Mouse (Mus musculus) T-helper 17 cell (primary cell): ENCODE measurements at regions not wholly inside any gene's neighbourhood (a gene's known extent, or its start where the extent isn't known, plus 50 kb on each side); places are given as distances from the start of the nearest gene placed in this dataset.

ENCODE experiments used
- in situ Hi-C, 2 experiments: fragments of 300-600 bp; cut with MboI, MseI; formaldehyde crosslinking; loops; 1 replicate in 1 of 2; 2 replicates in 1 of 2; pipeline ENCODE4 v1.15.1; 2025; ENCODE audit warnings: high pct_unique_total_duplicates in 2 of 2

- in situ Hi-C loops: no loop called here
These were observed 271.5 kb upstream of the Slc24a2 start for GRCm38 (mm10) chr4:87501791-87502190.

- in situ Hi-C loops: no loop called here
These were observed 270.2 kb upstream of the Slc24a2 start for GRCm38 (mm10) chr4:87500441-87500840.

- in situ Hi-C loops: no loop called here
These were observed 257.5 kb upstream of the Slc24a2 start for GRCm38 (mm10) chr4:87487798-87488197.

DNA sequence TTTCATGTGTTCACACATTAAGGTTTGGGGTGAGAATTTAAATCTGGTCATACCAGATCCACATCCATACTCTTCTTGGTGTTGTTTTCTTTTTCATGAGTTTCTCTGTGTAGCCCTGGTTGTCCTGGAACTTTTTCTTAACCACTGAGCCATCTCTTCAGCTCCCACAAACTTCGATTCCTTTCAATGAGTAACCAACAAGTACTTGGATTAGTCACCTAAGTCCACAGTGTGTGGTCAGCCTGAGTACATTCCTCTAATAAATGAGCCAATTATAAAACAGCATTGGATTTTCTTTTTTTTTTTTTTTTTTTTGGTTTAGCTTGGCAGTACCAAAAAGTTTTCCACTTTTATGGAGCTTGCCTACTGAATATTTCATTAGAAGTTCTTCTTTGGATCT is 245.3 kb upstream of the Slc24a2 start:
- in situ Hi-C loops: no loop called here

GRCm38 (mm10) chr4:87473331-87474039 is 243.2 kb upstream of the Slc24a2 start:
- in situ Hi-C loops: no loop called here

DNA sequence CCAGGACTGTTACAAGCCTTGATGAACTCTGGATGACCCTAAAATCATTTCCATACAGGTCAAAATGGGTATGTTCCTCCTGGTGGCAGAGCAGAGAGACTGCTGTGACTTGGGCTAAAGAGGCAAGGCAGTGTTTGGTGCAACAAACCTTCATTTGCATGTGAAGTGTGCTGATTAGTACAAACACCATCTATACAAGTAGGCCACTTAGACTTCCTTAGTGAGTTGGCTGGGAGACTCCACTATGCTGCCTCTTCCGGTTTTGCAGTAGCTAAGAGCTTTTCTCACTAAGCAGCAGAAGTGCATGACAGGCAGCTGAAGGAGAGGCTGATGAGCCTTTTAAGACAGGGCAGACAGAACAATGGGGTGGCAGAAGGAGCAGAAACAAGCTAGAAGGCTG is 242.5 kb upstream of the Slc24a2 start:
- in situ Hi-C loops: no loop called here

DNA sequence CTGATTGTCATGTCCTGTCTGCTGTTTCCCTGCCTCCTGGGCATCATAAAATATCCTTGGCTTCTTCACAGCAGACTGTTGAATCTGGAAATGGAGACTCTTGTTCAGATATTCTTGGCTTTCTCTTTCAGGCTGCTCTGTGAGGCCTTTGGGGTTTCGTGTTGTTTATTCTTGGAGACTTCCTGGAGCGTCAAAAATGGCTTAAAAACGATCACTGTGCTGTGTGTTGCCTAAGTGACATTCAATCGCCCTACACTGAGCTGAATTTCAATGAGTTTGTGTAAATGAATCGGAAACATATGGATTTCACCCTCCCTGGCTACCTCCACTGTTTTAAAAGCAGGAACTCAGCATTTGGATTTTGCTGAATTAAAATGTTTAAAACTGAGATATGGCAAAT is 241.1 kb upstream of the Slc24a2 start:
- in situ Hi-C loops: no loop called here

DNA sequence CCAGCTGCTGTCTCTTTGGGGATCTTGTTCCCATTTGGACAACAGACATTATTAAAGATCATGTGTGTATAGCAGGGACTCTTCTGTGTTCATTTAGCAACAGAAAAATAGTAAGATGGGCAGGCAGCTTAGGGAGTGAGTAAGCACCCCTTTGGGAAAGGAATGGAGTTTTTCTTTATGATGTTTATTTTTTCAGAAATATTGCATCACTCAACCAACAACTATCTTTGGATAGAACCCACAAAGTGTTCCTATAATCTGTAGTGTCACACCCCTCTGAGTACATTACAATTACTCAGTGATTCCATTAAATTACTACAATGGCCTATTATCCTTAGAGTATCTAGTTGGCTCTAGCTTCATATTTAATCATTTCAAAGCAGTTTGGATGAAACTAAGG is 237.3 kb upstream of the Slc24a2 start:
- in situ Hi-C loops: no loop called here

- in situ Hi-C loops: no loop called here
These were observed 236.7 kb upstream of the Slc24a2 start for GRCm38 (mm10) chr4:87467018-87467417.

DNA sequence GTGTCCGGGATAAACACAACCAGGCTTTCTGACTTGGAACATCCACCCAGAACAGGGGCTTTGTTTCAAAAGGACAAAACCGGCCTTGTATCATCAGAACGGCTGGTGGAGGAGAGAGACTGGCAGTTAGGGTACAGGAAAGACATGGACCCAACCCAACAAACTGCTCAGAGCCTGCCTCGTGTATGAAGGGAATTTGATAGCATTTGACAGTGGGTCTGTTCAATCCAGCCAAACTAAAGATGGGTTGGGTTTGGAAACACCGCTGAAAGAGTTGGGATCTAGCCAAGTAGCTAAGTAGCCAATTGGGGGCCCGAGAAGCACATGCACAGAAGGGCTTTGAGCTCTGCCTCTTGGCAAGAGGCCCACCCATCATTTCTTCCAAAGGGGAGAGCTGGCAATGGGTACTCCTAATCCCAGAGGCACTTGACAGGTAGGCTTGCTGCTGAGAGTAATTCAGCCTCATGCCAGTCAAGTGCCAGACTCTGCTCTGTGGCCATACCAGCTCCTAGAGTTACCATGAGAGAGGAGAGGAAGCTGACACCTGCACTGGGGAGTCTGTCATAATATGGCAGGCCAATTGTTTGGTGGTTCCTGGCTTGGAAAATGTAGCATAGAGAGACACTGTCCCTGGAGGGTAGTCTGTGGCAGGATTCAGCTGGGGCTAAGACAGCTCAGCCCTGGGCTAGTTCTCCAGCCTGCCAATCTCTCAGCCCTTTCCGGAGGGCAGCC is 231.1 kb upstream of the Slc24a2 start:
- in situ Hi-C loops: no loop called here

DNA sequence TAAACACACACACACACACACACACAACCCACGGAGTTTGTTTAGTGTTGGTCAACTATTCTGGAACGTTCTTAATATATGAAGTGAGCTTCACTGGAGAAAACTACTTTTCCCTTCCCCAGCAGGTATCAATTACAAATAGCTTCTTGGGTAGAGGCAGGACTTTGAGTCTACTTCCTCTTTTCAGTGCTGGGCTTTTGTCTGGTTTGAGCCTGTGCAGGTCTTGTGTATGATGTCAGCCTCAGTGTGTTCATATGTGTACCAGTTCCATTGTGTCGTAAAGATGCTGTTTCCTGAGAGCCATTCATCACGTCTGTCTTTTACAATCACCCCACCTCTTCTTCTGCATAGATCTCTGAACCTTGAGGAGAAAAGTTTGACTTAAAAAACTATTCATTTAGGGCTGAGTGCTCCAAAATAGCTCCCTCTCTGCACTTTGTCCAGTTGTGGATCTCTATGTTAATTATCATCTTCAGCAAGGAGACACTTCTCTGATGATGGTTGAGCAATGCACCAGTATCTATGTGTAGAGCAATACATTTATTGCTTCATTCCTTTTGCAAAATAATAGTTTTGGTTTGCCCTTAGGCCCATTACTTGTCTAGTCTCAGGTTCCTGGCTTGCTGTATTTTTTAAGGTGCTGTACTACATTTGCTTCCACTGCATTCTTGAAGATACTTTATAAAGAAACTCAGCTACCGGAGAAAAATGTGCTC is 225.7 kb upstream of the Slc24a2 start:
- in situ Hi-C loops: no loop called here

DNA sequence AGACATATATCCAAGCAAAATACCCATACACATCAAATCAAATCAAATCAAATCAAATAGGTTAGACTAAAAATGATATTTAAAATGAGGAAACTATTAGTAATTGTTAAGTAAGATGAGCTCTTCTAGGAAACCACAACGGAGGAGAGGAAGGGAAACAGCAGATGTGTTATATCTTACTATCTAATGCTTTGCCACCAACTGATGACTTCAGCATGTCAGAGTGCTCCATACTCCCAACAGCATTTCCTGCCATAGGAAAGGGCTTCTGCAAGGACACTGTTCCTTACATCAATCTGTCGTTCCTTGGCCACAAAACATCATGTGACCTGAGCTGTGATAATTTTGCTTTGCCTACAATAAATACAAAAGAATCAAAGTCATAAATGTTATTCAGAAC is 221.8 kb upstream of the Slc24a2 start:
- in situ Hi-C loops: no loop called here

GRCm38 (mm10) chr4:87451251-87451650 is 221.0 kb upstream of the Slc24a2 start:
- in situ Hi-C loops: no loop called here

GRCm38 (mm10) chr4:87448338-87448737 is 218.1 kb upstream of the Slc24a2 start:
- in situ Hi-C loops: loop anchor here in 1 of 2 experiments (10.0 kb wide), 1 partner anchor 1826 kb away; no protein-coding TSS in a partner anchor

- in situ Hi-C loops: loop anchor here in 1 of 2 experiments (10.0 kb wide), 1 partner anchor 1828 kb away; no protein-coding TSS in a partner anchor
These were observed 216.6 kb upstream of the Slc24a2 start for GRCm38 (mm10) chr4:87446856-87447255.

- in situ Hi-C loops: no loop called here
These were observed 203.9 kb upstream of the Slc24a2 start for GRCm38 (mm10) chr4:87434136-87434535.

DNA sequence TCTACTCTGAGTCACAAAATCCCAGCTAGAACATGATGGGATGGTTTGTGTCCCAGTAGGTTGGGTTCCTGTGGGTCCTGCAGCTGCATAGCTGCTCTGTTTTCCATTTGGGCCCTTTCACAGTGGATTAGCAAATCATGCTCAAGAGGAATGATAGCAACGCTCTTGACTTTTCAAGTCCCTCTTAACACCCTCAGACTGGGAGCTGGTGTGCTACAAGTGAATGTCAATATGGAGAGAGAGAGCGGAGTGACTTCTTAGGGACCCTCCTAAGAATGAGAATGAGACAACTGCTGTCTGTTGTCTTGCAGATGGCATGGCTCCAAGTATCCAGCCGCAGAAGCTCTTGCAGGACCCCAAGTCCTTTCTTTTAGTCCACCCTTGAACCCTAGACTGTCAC is 198.1 kb upstream of the Slc24a2 start:
- in situ Hi-C loops: no loop called here

- in situ Hi-C loops: no loop called here
These were observed 193.8 kb upstream of the Slc24a2 start for GRCm38 (mm10) chr4:87424066-87424465.

DNA sequence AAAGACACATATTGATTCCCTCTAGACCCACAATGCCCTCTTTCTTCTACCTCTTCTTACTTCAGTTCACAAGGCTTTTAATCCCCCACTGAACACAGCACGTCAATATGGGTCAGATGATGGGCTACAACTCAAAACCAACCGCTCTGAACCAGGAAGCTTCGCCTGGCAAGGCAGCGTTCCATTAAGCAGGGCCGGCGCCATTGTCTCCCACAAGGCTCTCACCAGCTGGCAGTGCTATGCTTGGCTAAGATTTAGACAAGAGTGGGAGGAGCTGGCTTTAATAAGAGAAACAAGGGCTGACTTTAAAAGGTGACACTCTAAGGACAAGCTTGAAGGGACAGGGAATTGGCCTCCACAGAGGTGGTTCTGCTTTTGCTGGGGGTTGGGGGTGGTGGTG is 192.3 kb upstream of the Slc24a2 start:
- in situ Hi-C loops: no loop called here

- in situ Hi-C loops: no loop called here
These were observed 173.1 kb upstream of the Slc24a2 start for GRCm38 (mm10) chr4:87403354-87403753.

GRCm38 (mm10) chr4:87402173-87402556 is 171.9 kb upstream of the Slc24a2 start:
- in situ Hi-C loops: no loop called here
